Mouse (Mus musculus): Measurements from ENCODE around the gene Cct7. TPM values are rescaled to one million over a fixed set of nuclear protein-coding genes. Genes with fewer than 3 reads are reported as not detected.

Gene Cct7
- polyA plus RNA-seq, 1 experiment from 2014 or later = 720 TPM

DNA sequence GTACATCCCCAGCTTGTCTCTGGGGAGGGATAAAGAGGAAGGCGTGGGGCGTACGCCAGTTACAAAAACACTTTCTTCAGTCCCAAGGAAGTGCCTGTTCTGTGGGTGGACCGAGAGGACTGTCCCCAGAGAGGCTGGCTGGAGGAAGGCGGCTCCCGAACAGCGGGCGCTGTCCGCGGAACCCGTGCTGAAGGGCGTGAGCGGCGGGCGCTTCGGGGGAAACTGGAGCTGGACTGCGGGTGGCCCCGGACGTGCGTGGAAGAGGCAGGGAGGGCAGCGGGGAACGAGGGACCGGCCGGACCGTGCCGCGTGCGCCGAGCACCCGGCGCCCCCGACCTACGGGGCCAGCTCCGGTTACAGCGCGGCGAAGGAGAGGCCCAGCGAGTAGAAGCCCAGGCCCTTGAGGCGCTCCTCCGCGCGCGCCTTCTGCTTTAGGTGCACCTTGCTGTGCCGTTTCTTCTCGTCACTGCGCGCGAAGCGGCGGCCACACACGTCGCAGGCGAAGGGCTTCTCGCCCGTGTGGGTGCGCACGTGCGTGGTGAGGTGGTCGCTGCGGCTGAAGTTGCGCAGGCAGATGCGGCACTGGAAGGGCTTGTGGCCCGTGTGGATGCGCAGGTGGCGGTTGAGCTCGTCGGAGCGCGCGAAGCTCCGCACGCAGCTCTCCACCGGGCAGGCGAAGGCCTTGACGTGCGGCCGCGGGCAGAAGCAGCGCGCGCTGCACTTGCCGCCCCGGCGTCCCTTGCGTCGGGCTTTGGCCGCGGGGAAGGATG lies 60.2 kb downstream of the Cct7 start:
- H3K27ac ChIP-seq (replicated peaks; ENCODE audit: low read depth, low read length) = no peak overlapping the region
- H3K27me3 ChIP-seq (ENCODE audit: control insufficient read depth, insufficient read depth, low read length) = peaks cover 51% of the 10 kb centered on the region
- no peak overlapping the region for H3K9ac ChIP-seq (replicated peaks; ENCODE audit: low read length)
- H3K4me2 ChIP-seq (ENCODE audit: low read depth, low read length) = peak overlapping the region; percentile 57
- DNase-seq (ENCODE audit: low spot score) = peak; percentile 70
- H3K9me3 ChIP-seq (replicated peaks; ENCODE audit: control insufficient read depth, low read length) = no peaks in the 10 kb centered on the region
- no peak for ATAC-seq (replicated peaks; ENCODE audit: insufficient number of reproducible peaks, low FRiP score, low TSS enrichment, low read depth)
- peaks cover 4% of the 10 kb centered on the region for H3K4me1 ChIP-seq (ENCODE audit: control insufficient read depth, insufficient read depth, low read length)
- whole genome bisulfite sequencing = under 1% methylated on average over 70 of the region's 88 CpGs
- peak overlapping the region; percentile 27 for H3K4me3 ChIP-seq (ENCODE audit: low read depth, low read length)
- no peaks in the 10 kb centered on the region for H3K36me3 ChIP-seq (replicated peaks; ENCODE audit: control insufficient read depth, insufficient read depth, low read depth, low read length)

DNA sequence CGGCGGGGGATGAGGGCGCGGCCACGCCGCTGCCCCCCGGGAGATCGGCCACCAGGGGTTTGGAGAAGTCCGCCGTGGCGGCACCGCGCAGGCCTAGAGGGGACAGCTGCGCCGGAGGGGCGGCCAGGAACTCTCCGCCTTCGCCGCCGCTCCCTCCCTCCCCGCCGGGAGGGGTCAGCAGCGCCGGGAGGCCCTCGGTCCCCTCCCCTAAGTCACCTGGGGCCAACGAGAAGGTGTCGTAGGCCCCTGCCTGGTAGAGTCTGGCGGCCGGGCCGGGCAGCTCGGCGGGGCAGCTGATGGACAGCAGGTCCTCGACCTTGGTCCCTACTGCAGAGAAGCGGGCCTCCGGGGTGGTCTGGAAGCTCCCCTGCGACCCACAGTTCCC lies 60.7 kb downstream of the Cct7 start:
- Histone ChIP-seq H3K9me3 (replicated peaks; ENCODE audit: control insufficient read depth, low read length) (no peaks in the 10 kb centered on the region), H3K4me2 (ENCODE audit: low read depth, low read length) (peak overlapping the region; percentile 57), H3K4me3 (ENCODE audit: low read depth, low read length) (peak overlapping the region; percentile 27), H3K27ac (replicated peaks; ENCODE audit: low read depth, low read length) (no peak overlapping the region), H3K4me1 (ENCODE audit: control insufficient read depth, insufficient read depth, low read length) (peaks cover 4% of the 10 kb centered on the region), H3K9ac (replicated peaks; ENCODE audit: low read length) (no peak overlapping the region), H3K27me3 (ENCODE audit: control insufficient read depth, insufficient read depth, low read length) (peaks cover 51% of the 10 kb centered on the region), H3K36me3 (replicated peaks; ENCODE audit: control insufficient read depth, insufficient read depth, low read depth, low read length) (no peaks in the 10 kb centered on the region)
- 0 out of 2 replicates have a peak, but pooled peaks have one; percentile 22 for ATAC-seq (replicated peaks; ENCODE audit: insufficient number of reproducible peaks, low FRiP score, low TSS enrichment, low read depth)
- under 1% methylated on average over 30 of the region's 36 CpGs for WGBS
- no peak for DNase-seq (ENCODE audit: low spot score)

DNA sequence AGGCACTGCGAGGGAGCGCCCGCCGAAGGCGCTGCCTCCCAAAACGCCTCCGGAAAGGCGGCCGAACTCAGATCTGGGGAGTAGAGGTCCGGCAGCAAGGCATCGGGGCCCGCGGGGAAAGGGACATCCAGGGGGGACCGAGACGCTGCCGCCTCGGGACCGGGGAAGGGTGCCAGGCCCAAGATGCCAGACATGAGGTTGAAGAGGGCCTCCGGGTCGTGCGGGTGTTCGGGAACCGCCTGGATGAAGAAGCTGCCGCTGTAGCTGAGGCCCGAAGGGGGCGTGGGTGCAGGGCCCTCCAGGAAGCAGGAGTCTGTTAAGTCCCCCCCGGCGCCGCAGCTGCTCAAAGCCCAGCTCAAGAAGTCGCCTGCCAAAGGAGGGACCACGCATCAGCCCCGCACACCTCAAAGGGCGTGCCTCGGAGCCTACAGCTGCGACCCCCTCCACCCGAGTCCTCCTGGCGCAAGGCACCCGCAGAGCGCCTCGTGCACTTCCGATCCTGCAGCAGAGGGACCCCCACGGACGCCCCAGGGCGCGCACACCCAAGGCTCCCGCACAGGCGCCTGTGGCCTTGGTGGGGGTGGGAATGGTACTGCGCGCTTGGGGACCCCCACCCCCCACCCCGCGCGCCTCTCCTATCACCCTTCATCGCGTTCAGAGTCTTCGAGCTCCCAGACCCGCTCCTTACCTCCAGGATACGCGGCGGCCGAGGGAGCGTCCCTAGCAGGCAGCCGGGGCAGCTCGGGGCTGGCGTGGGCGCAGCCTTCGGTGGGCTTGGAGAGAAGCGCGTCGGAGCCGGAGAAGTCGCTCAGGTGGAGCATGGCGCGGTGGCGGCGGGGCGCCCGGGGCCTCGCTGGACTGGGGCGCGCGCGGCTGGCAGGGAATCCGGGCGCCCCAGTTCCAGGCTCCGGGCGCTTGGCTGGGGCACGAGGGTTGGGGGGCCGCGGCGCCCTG lies 61.5 kb downstream of the Cct7 start:
- H3K27me3 ChIP-seq (ENCODE audit: control insufficient read depth, insufficient read depth, low read length) = peaks cover 51% of the 10 kb centered on the region
- peak; percentile 22 for DNase-seq (ENCODE audit: low spot score)
- no peak; the same call in 1 of the 2 replicates for ATAC-seq (replicated peaks; ENCODE audit: insufficient number of reproducible peaks, low FRiP score, low TSS enrichment, low read depth)
- peak overlapping the region; percentile 76 for H3K4me2 ChIP-seq (ENCODE audit: low read depth, low read length)
- H3K9ac ChIP-seq (replicated peaks; ENCODE audit: low read length) = no peak overlapping the region
- H3K36me3 ChIP-seq (replicated peaks; ENCODE audit: control insufficient read depth, insufficient read depth, low read depth, low read length) = no peaks in the 10 kb centered on the region
- no peak overlapping the region for H3K27ac ChIP-seq (replicated peaks; ENCODE audit: low read depth, low read length)
- peak overlapping the region; percentile 36 for H3K4me3 ChIP-seq (ENCODE audit: low read depth, low read length)
- H3K9me3 ChIP-seq (replicated peaks; ENCODE audit: control insufficient read depth, low read length) = no peaks in the 10 kb centered on the region
- WGBS = 1% methylated on average over 78 of the region's 90 CpGs
- H3K4me1 ChIP-seq (ENCODE audit: control insufficient read depth, insufficient read depth, low read length) = peaks cover 4% of the 10 kb centered on the region

DNA sequence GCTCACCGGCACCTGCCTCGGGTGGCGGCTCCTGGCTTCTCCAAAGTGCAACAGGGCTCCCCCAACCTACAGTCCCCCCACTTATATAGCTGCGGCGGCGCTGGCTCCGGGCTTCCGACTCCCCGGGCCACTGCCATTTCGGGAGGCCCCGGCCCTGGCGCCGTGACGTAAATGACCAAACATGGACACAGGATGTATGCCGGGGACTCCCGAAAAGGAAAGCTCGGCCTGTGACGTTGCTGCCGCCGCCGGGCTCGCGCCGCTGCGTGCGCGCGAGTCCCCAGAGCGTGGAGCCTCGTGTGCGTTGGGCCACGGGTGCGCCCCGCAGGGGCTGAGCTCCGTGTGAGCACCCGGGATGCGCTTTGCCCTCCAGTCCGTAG lies 62.2 kb downstream of the Cct7 start, which contains the start of gene Egr4:
Gene Egr4, minus strand, starts transcription at position 59 of the 380 bp plus-strand sequence.
- ATAC-seq (replicated peaks; ENCODE audit: insufficient number of reproducible peaks, low FRiP score, low TSS enrichment, low read depth) = no peak; the same call in 1 of the 2 replicates
- H3K27me3 ChIP-seq (ENCODE audit: control insufficient read depth, insufficient read depth, low read length) = peaks cover 51% of the 10 kb centered on the region
- DNase-seq (ENCODE audit: low spot score) = peak; percentile 67
- no peaks in the 10 kb centered on the region for H3K9me3 ChIP-seq (replicated peaks; ENCODE audit: control insufficient read depth, low read length)
- peak within 1 kb of the TSS; percentile 36 for H3K4me3 ChIP-seq (ENCODE audit: low read depth, low read length)
- WGBS = 1% methylated on average over 38 of the region's 38 CpGs
- H3K36me3 ChIP-seq (replicated peaks; ENCODE audit: control insufficient read depth, insufficient read depth, low read depth, low read length) = no peaks in the 10 kb centered on the region
- H3K4me2 ChIP-seq (ENCODE audit: low read depth, low read length) = peak within 1 kb of the TSS; percentile 76
- no peak within 1 kb of the TSS for H3K9ac ChIP-seq (replicated peaks; ENCODE audit: low read length)
- H3K4me1 ChIP-seq (ENCODE audit: control insufficient read depth, insufficient read depth, low read length) = peaks cover 4% of the 10 kb centered on the region
- H3K27ac ChIP-seq (replicated peaks; ENCODE audit: low read depth, low read length) = no peak within 1 kb of the TSS

DNA sequence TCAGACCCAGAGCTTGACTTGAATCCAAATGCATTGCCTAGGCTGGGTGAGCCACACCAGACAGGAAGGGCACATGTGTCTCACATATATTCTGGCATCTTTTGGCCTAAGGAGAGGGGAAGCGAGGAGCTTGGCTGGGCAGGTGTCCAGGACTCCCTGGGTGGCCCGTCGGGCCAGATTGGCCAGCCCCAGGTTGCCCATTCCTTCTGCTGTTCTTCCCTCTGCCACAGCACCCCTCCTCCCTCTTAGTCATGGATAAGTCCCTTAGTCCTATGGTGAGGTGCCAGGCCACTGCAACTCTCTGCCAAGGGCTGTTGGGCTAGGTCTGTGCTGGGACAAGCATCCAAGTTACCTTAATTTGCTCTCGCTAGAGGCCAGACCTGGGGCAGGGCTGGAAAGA lies 64.6 kb downstream of the Cct7 start:
- Histone ChIP-seq H3K36me3 (replicated peaks; ENCODE audit: control insufficient read depth, insufficient read depth, low read depth, low read length) (no peaks in the 10 kb centered on the region), H3K4me3 (ENCODE audit: low read depth, low read length) (no peak overlapping the region), H3K9me3 (replicated peaks; ENCODE audit: control insufficient read depth, low read length) (no peaks in the 10 kb centered on the region), H3K4me1 (ENCODE audit: control insufficient read depth, insufficient read depth, low read length) (peaks cover 4% of the 10 kb centered on the region), H3K4me2 (ENCODE audit: low read depth, low read length) (no peak overlapping the region), H3K27ac (replicated peaks; ENCODE audit: low read depth, low read length) (no peak overlapping the region), H3K9ac (replicated peaks; ENCODE audit: low read length) (no peak overlapping the region), H3K27me3 (ENCODE audit: control insufficient read depth, insufficient read depth, low read length) (peaks cover 39% of the 10 kb centered on the region)
- ATAC-seq (replicated peaks; ENCODE audit: insufficient number of reproducible peaks, low FRiP score, low TSS enrichment, low read depth) (no peak), DNase-seq (ENCODE audit: low spot score) (no peak)
- WGBS = 82% methylated on average over 4 of the region's 4 CpGs

Other genes starting within 250 kb of the Cct7 start
- gene Sfxn5, start 118.1 kb upstream of the Cct7 start, polyA plus RNA-seq (2014; fragmentation: Nextera tagmentation; extraction: Ambion mirVana) = 4.7 and 5.6 TPM in 2 replicates
- 3.1 TPM in 2 replicates for gene Rab11fip5, start 76.9 kb upstream of the Cct7 start, polyA plus RNA-seq (2014; fragmentation: Nextera tagmentation; extraction: Ambion mirVana)
- gene Noto, start 27.6 kb upstream of the Cct7 start, polyA plus RNA-seq (2014; fragmentation: Nextera tagmentation; extraction: Ambion mirVana) = not detected in 2 replicates
- gene Smyd5, start 19.5 kb upstream of the Cct7 start, polyA plus RNA-seq (2014; fragmentation: Nextera tagmentation; extraction: Ambion mirVana) = 56.3 and 56.4 TPM in 2 replicates
- 23.5 and 23.7 TPM in 2 replicates for gene Pradc1, start 456 bp downstream of the Cct7 start, polyA plus RNA-seq (2014; fragmentation: Nextera tagmentation; extraction: Ambion mirVana)
- 0.35 and 0.54 TPM in 2 replicates for gene Fbxo41, start 51.5 kb downstream of the Cct7 start, polyA plus RNA-seq (2014; fragmentation: Nextera tagmentation; extraction: Ambion mirVana)
- not detected in 2 replicates for gene Egr4, start 62.1 kb downstream of the Cct7 start, polyA plus RNA-seq (2014; fragmentation: Nextera tagmentation; extraction: Ambion mirVana)
- 7.6 and 7.8 TPM in 2 replicates for gene Alms1, start 136.0 kb downstream of the Cct7 start, polyA plus RNA-seq (2014; fragmentation: Nextera tagmentation; extraction: Ambion mirVana)